ENCODE assay signal across 9 mouse cellular contexts in genomic region chr11:69192840-69193239, GRCm38 (mm10). TPM values are rescaled to one million over a fixed set of nuclear protein-coding genes. Genes with fewer than 3 reads are reported as not detected.
DNase-seq lines count a peak whose midpoint lies in the region; ATAC-seq and TF ChIP-seq lines count a peak whose summit lies in the region.
"Had no signal": no experiment of that assay in that cellular context is flagged by ENCODE, and none has a peak within 500 bp of the region (broad histone marks: within the 10 kb centered on the region; RNA-seq: fewer than 3 reads in every experiment).

No protein-coding gene starts in this region.

- H3K9ac ChIP-seq in kidney, embryonic 14.5 days (ENCODE audit: low read depth, low read length), result no peak overlapping the region
- H3K9ac ChIP-seq: lung, embryonic 15.5 days had no signal

- no peak for TF ChIP-seq POLR2A in kidney, adult 2 months (IDR thresholded peaks at IDR 0.05; ENCODE audit: low read depth, low read length)

- DNase-seq in kidney, adult 2 months, result peak; percentile 30
- peak; percentile 44 for DNase-seq in R1 (ENCODE audit: low read depth, low spot score)
- peak; percentile 67 for DNase-seq in embryo, embryonic 10 days (ENCODE audit: low spot score)
- peak; percentile 60 to 65 for DNase-seq in kidney, postnatal 4 days
- DNase-seq in testis, postnatal 10 days (ENCODE audit: low spot score), result peak; percentile 62

- no peak overlapping the region for H3K4me2 ChIP-seq in kidney, embryonic 14.5 days (replicated peaks; ENCODE audit: low read depth, low read length)
- H3K4me2 ChIP-seq: lung, embryonic 15.5 days had no signal

- peak; percentile 71 for TF ChIP-seq CTCF in kidney, adult 2 months (conservative IDR thresholded peaks at IDR 0.05; ENCODE audit: insufficient read depth, insufficient read length, low read depth, low read length)
- peak; percentile 16 for TF ChIP-seq CTCF in C2C12 (IDR thresholded peaks at IDR 0.05; ENCODE audit: control insufficient read depth, insufficient read depth, insufficient read length)

- H3K79me2 ChIP-seq in C2C12 (ENCODE audit: control insufficient read depth, insufficient read depth), result no peaks in the 10 kb centered on the region

- H3K9me3 ChIP-seq in kidney, embryonic 14.5 days (ENCODE audit: control insufficient read depth, low read length), result no peaks in the 10 kb centered on the region
- H3K9me3 ChIP-seq: lung, embryonic 15.5 days had no signal

- no peak overlapping the region for H3K4me3 ChIP-seq in kidney, adult 2 months (ENCODE audit: insufficient read depth, low read depth, low read length)
- H3K4me3 ChIP-seq in kidney, embryonic 14.5 days (ENCODE audit: low read length), result no peak overlapping the region
- H3K4me3 ChIP-seq in C2C12 (ENCODE audit: insufficient read depth, poor library complexity, severe bottlenecking), result no peak overlapping the region
- H3K4me3 ChIP-seq: lung, embryonic 15.5 days had no signal

- no peak overlapping the region for H3K27ac ChIP-seq in kidney, adult 2 months (ENCODE audit: insufficient read depth, low read depth, low read length)
- H3K27ac ChIP-seq in kidney, embryonic 14.5 days (ENCODE audit: low read depth, low read length), result no peak overlapping the region
- H3K27ac ChIP-seq: lung, embryonic 15.5 days had no signal

- H3K36me3 ChIP-seq in kidney, adult 2 months (ENCODE audit: control insufficient read depth, insufficient read depth, low read length), result no peaks in the 10 kb centered on the region
- H3K36me3 ChIP-seq in kidney, embryonic 14.5 days (ENCODE audit: control insufficient read depth, insufficient read depth, low read length), result no peaks in the 10 kb centered on the region
- no peaks in the 10 kb centered on the region for H3K36me3 ChIP-seq in C2C12 (ENCODE audit: control insufficient read depth, insufficient read depth)
- H3K36me3 ChIP-seq: lung, embryonic 15.5 days had no signal

- no peaks in the 10 kb centered on the region for H3K27me3 ChIP-seq in kidney, adult 2 months (replicated peaks; ENCODE audit: control insufficient read depth, insufficient read depth, low read length)
- H3K27me3 ChIP-seq in kidney, embryonic 14.5 days (ENCODE audit: control insufficient read depth, insufficient read depth, low read length), result peaks cover 24% of the 10 kb centered on the region
- H3K27me3 ChIP-seq in C2C12 (ENCODE audit: control insufficient read depth, insufficient read depth, insufficient read length), result peaks cover 36% of the 10 kb centered on the region

- H3K4me1 ChIP-seq in kidney, adult 2 months (ENCODE audit: control insufficient read depth, insufficient read depth, low read length), result no peaks in the 10 kb centered on the region
- H3K4me1 ChIP-seq in kidney, embryonic 14.5 days (ENCODE audit: control insufficient read depth, insufficient read depth, low read length), result no peaks in the 10 kb centered on the region

- H3K79me3 ChIP-seq in C2C12 (ENCODE audit: low read depth), result no peaks in the 10 kb centered on the region

- H3ac ChIP-seq in C2C12 (ENCODE audit: control insufficient read depth, insufficient read length, low read depth), result no peak overlapping the region

- ATAC-seq in kidney, embryonic 14.5 days (ENCODE audit: low FRiP score, low TSS enrichment), result no peak
- no peak for ATAC-seq in granulocyte monocyte progenitor cell, adult 5-6 weeks (replicated peaks; ENCODE audit: poor library complexity, severe bottlenecking)

- WGBS in kidney, adult 2 months, result 2% methylated on average over 1 of the region's 1 CpGs
- WGBS in kidney, embryonic 14.5 days, result 0% methylated on average over 1 of the region's 1 CpGs

TF ChIP-seq in C2C12, 6 proteins besides CTCF, POLR2A, EP300 and RAD21:
- TF ChIP-seq MYOD1 (IDR thresholded peaks at IDR 0.05; ENCODE audit: control insufficient read depth, insufficient read length, low read depth), result no peak
- TF ChIP-seq FOSL1 (IDR thresholded peaks at IDR 0.05; ENCODE audit: insufficient read depth, low read length, poor library complexity, severe bottlenecking), result no peak
- TF ChIP-seq USF1 (IDR thresholded peaks at IDR 0.05; ENCODE audit: low read depth), result no peak
- TF ChIP-seq CEBPB (IDR thresholded peaks at IDR 0.05; ENCODE audit: low read depth), result no peak
- no peak for TF ChIP-seq MAX (IDR thresholded peaks at IDR 0.05)

RNA-seq across cellular contexts. Expression of gene Alox8, which starts 4.8 kb away (rescaled TPM):
- 0.05 and 0.08 TPM in 2 replicates for polyA plus RNA-seq in kidney, adult 2 months (2012; rRNA removed)
- 0.24 and 0.36 TPM in 2 replicates for polyA plus RNA-seq in kidney, embryonic 14.5 days (2014; fragmentation: Nextera tagmentation; extraction: Ambion mirVana)
- 0.06 TPM for polyA plus RNA-seq in C2C12 (2012; fragmentation: generic; extraction: Trizol)
- not detected in 2 replicates for total RNA-seq in granulocyte monocyte progenitor cell, adult 5-6 weeks (2014; fragmentation: Nextera tagmentation)
- total RNA-seq in granulocyte monocyte progenitor cell, adult 5-6 weeks (2017), result not detected in 2 replicates

RNA-seq across cellular contexts. Expression of gene Alox12b, which starts 36.1 kb away (rescaled TPM):
- 0.27 TPM in 2 replicates for polyA plus RNA-seq in kidney, adult 2 months (2012; rRNA removed)
- 0.23 and 0.28 TPM in 2 replicates for polyA plus RNA-seq in kidney, embryonic 14.5 days (2014; fragmentation: Nextera tagmentation; extraction: Ambion mirVana)
- polyA plus RNA-seq in C2C12 (2012; fragmentation: generic; extraction: Trizol), result not detected
- not detected in 2 replicates for total RNA-seq in granulocyte monocyte progenitor cell, adult 5-6 weeks (2014; fragmentation: Nextera tagmentation)
- total RNA-seq in granulocyte monocyte progenitor cell, adult 5-6 weeks (2017), result not detected in 2 replicates
- polyA plus RNA-seq: lung, embryonic 15.5 days had no signal

RNA-seq across cellular contexts. Expression of gene Gucy2e, which starts 44.0 kb away (rescaled TPM):
- polyA plus RNA-seq in kidney, adult 2 months (2012; rRNA removed), result 0.02 TPM in 1 of 2 replicates, not detected in the other
- polyA plus RNA-seq in kidney, embryonic 14.5 days (2014; fragmentation: Nextera tagmentation; extraction: Ambion mirVana), result 0.07 and 0.11 TPM in 2 replicates
- polyA plus RNA-seq in C2C12 (2012; fragmentation: generic; extraction: Trizol), result not detected
- not detected in 2 replicates for total RNA-seq in granulocyte monocyte progenitor cell, adult 5-6 weeks (2014; fragmentation: Nextera tagmentation)
- not detected in 2 replicates for total RNA-seq in granulocyte monocyte progenitor cell, adult 5-6 weeks (2017)
